Mouse (Mus musculus): ENCODE results near the gene Dirc2. TPM values are rescaled to one million over a fixed set of nuclear protein-coding genes. Genes with fewer than 3 reads are reported as not detected.

Gene Dirc2
- polyA plus RNA-seq, 1 experiment: 0.97 TPM

DNA sequence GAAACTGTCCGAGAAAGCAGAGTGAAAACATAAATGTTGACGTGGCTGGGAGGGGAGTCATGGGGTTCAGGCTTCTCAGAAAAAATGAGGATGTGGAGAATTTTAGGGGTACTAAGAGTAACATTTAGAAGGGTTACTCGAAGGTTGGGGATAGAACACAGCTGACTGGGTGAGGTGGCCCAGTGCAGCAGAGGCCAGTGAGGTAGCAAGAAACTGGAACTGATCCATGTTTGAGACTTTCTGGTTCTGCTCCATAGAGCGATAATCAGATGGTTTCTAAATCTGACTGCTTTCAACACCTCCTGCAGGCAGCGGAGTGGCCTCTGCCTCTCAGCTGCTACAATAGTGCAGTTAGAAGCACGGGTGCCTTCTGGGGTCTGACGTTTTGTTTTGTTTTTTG lies 7.6 kb upstream of the Dirc2 start:
- peaks cover 8% of the 10 kb centered on the region for H3K4me1 ChIP-seq
- H3K4me3 ChIP-seq (replicated peaks): no peak overlapping the region
- no peaks in the 10 kb centered on the region for H3K9me3 ChIP-seq
- peaks cover 4% of the 10 kb centered on the region for H3K27me3 ChIP-seq (replicated peaks)
- no peak for TF ChIP-seq FLI1 (IDR thresholded peaks at IDR 0.05; ENCODE audit: low read length)
- no peak for TF ChIP-seq GATA1 (IDR thresholded peaks at IDR 0.05; ENCODE audit: borderline replicate concordance, low read length)
- no peaks in the 10 kb centered on the region for H3K36me3 ChIP-seq (replicated peaks; ENCODE audit: low read length)

DNA sequence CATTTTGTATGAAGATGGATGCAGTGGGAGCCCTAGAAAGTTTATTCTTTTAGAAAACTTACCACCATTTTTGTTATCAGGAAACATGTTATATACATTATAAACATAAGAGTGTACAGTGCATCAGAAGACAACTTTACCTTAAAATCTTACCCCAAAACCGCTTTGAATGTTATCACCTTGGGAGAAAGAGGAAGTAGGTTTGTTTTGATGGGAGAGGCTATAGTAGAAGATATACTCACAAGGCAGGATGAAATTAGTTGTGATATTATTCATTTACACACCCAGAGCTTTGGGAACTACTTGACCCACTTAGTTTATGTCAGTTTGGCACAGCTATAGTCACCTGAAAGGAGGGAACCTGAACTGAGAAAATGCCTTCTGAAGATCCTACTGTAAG lies 6.7 kb upstream of the Dirc2 start:
- Histone ChIP-seq H3K9me3 (no peaks in the 10 kb centered on the region), H3K36me3 (replicated peaks; ENCODE audit: low read length) (no peaks in the 10 kb centered on the region), H3K4me3 (replicated peaks) (no peak overlapping the region), H3K27me3 (replicated peaks) (peaks cover 4% of the 10 kb centered on the region), H3K4me1 (peaks cover 10% of the 10 kb centered on the region)
- TF ChIP-seq GATA1 (IDR thresholded peaks at IDR 0.05; ENCODE audit: borderline replicate concordance, low read length) (no peak), FLI1 (IDR thresholded peaks at IDR 0.05; ENCODE audit: low read length) (no peak)

DNA sequence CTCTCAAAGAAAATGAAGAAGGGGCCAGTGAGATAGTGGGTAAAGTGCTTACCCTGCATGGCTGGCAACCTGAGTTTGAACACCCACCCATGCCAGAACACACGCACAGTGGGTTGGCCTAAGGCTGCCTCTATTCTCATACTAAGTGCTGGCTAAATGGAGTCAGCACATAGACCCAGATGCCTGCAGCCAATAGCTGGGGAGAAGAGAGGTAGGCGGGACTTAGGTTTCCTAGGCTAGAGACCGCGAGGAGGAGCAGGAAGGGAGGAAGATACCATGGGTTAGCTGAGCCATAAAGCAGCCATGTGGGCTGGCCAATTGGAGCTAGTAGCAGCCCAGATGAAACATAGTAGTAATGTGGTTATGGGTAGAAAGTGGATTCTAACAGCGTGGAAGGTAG lies 3.4 kb upstream of the Dirc2 start:
- H3K4me1 ChIP-seq: peaks cover 35% of the 10 kb centered on the region
- TF ChIP-seq GATA1 (IDR thresholded peaks at IDR 0.05; ENCODE audit: borderline replicate concordance, low read length): no peak
- no peak for TF ChIP-seq FLI1 (IDR thresholded peaks at IDR 0.05; ENCODE audit: low read length)
- no peaks in the 10 kb centered on the region for H3K9me3 ChIP-seq
- no peak overlapping the region for H3K4me3 ChIP-seq (replicated peaks)
- no peaks in the 10 kb centered on the region for H3K36me3 ChIP-seq (replicated peaks; ENCODE audit: low read length)
- H3K27me3 ChIP-seq (replicated peaks): peaks cover 25% of the 10 kb centered on the region

DNA sequence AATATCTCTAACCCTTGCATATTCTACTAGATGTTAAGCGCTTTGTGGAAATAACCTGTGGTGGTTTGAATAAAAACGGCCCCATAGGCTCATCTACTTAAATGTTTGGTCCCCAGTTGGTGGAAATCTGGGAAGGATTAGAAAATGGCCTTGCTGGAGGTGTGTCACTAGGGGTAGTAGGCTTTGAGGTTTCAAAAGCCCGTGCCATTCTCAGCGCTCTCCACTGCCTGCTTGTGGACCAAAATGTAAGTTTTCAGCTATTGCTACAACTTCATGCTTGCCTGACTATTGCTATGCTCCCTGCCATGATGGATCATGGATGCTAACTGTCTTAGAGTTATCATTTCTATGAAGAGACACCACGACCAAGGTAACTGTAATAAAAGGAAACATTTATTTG lies 2.5 kb upstream of the Dirc2 start:
- Histone ChIP-seq H3K36me3 (replicated peaks; ENCODE audit: low read length) (no peaks in the 10 kb centered on the region), H3K9me3 (no peaks in the 10 kb centered on the region), H3K4me1 (peaks cover 35% of the 10 kb centered on the region), H3K4me3 (replicated peaks) (no peak overlapping the region), H3K27me3 (replicated peaks) (peaks cover 32% of the 10 kb centered on the region)
- TF ChIP-seq FLI1 (IDR thresholded peaks at IDR 0.05; ENCODE audit: low read length) (no peak), GATA1 (IDR thresholded peaks at IDR 0.05; ENCODE audit: borderline replicate concordance, low read length) (no peak)

DNA sequence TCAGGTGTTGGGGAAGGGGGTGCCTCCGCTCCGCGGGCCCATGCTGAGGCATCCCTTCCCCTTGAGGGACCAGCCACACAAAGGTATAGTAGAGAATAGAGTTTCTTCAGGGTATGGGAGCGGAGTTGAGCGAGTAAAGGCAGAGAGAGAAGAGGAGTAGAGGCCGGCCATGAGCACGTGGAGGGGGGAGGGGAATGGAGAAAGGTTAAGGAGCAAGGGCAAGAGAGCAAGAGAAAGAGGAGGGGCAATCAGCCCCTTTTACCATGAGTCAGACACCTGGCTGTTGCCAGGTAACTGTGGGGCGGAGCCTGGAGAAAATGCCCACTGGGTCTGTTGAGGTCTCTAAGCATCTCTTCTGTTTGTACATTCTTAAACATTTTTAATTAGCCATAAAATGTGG lies 2.0 kb upstream of the Dirc2 start:
- no peaks in the 10 kb centered on the region for H3K9me3 ChIP-seq
- H3K4me3 ChIP-seq (replicated peaks): peak overlapping the region; percentile 26
- no peak for TF ChIP-seq FLI1 (IDR thresholded peaks at IDR 0.05; ENCODE audit: low read length)
- TF ChIP-seq GATA1 (IDR thresholded peaks at IDR 0.05; ENCODE audit: borderline replicate concordance, low read length): no peak
- H3K4me1 ChIP-seq: peaks cover 35% of the 10 kb centered on the region
- peaks cover 37% of the 10 kb centered on the region for H3K27me3 ChIP-seq (replicated peaks)
- H3K36me3 ChIP-seq (replicated peaks; ENCODE audit: low read length): no peaks in the 10 kb centered on the region

DNA sequence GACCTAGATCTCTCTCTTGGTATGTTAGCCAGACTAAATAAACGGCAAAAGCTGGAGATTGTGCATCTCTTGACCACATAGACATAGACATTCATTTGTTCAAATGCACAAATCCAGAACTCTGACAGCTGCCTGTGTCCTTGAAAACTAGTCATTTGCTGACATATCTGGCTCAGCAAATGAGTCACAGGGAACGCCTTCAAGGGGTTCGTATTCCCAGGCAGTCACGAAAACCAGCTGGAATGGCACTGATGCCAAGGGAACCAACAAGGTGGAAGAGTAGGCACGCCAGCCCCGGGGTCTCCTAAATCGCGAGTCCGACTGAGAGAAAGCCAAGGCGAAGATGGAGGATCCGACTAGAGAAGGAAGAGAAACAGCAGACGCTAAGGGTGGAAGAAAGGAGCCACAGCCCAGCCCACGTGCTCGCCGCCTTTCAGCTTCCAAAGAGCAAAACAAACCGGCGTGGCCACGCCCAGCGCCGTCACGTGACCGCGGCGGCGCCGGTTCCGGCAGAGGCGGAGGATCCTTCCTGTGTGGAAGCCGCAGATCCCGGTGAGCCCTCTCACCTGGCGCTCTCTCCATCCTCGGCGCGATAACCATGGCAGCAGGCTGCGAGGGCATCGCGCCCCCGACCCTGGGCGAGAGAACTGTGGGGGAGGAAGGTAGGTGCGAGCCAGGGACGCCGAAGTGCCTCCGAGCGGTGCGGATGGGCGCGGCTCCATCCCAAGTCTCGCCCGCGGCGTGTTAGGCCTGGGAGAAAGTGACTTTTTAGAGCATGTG lies 912 bp upstream of the Dirc2 start, which contains the start of gene Hspbap1:
TSS of gene Hspbap1 (plus strand) at position 498 of the 780 bp plus-strand sequence.
- TF ChIP-seq GATA1 (IDR thresholded peaks at IDR 0.05; ENCODE audit: borderline replicate concordance, low read length): no peak
- no peak for TF ChIP-seq FLI1 (IDR thresholded peaks at IDR 0.05; ENCODE audit: low read length)
- Histone ChIP-seq H3K9me3 (no peaks in the 10 kb centered on the region), H3K4me1 (peaks cover 35% of the 10 kb centered on the region), H3K4me3 (replicated peaks) (peak within 1 kb of the TSS; percentile 98), H3K27me3 (replicated peaks) (peaks cover 37% of the 10 kb centered on the region), H3K36me3 (replicated peaks; ENCODE audit: low read length) (no peaks in the 10 kb centered on the region)

DNA sequence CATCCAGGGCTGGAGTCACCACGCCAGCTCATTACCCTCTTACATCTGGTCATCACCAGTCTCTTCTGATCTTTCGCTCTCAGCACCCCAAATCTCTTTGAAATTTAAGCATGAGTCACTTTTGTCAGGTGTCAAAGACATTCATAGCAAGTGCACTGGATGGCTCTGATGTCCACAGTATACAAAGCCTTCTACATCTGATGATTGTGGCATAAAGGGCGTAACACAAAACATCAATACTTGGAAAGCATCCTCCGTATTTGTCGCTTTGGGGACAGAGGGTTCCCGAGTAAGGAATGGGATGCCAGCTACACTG lies 729 bp downstream of the Dirc2 start:
- TF ChIP-seq GATA1 (IDR thresholded peaks at IDR 0.05; ENCODE audit: borderline replicate concordance, low read length) (no peak), FLI1 (IDR thresholded peaks at IDR 0.05; ENCODE audit: low read length) (no peak)
- H3K4me3 ChIP-seq (replicated peaks): peak overlapping the region; percentile 98
- no peaks in the 10 kb centered on the region for H3K9me3 ChIP-seq
- peaks cover 42% of the 10 kb centered on the region for H3K4me1 ChIP-seq
- H3K36me3 ChIP-seq (replicated peaks; ENCODE audit: low read length): no peaks in the 10 kb centered on the region
- peaks cover 41% of the 10 kb centered on the region for H3K27me3 ChIP-seq (replicated peaks)

DNA sequence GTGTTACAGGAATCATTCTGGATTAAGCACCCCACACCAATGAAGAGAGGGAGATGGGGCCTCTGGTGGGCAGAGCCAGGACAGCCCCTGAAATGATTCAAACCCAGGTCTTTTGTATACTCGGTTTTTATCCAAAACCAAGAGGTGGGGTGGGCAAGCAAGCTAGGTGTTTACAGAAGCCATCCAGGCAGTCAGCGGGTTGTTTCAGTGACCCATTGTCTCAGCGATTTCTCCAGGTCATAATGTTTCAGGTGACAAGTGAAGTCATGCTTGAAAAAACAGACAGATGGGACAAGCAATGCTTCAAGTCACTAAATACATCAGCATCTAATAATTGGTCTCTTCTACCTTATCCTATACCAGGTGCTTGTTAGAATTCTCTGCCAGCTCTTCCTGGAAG lies 2.8 kb downstream of the Dirc2 start:
- Histone ChIP-seq H3K36me3 (replicated peaks; ENCODE audit: low read length) (no peaks in the 10 kb centered on the region), H3K27me3 (replicated peaks) (peaks cover 51% of the 10 kb centered on the region), H3K9me3 (peaks cover 5% of the 10 kb centered on the region), H3K4me1 (peaks cover 35% of the 10 kb centered on the region), H3K4me3 (replicated peaks) (no peak overlapping the region)
- TF ChIP-seq GATA1 (IDR thresholded peaks at IDR 0.05; ENCODE audit: borderline replicate concordance, low read length): no peak
- TF ChIP-seq FLI1 (IDR thresholded peaks at IDR 0.05; ENCODE audit: low read length): no peak

DNA sequence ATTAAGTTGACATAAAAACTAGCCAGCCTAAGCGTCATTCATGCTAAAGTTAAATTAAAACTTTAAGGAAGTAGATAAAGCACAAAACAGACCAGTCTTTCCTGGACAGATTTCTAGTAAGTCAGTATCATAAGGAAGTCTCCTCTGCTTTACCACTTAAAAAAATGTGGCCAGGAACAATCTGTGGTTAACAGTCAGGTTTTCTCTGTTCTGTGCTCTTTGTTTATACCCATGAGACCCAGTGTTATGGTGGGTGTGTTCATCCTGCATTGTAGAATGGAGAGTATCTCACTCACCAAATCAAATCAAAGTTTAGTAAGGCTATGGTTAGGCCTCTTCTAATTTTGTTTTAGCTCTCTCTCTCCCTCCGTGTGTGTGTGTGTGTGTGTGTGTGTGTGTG lies 3.7 kb downstream of the Dirc2 start:
- TF ChIP-seq GATA1 (IDR thresholded peaks at IDR 0.05; ENCODE audit: borderline replicate concordance, low read length): no peak
- no peak for TF ChIP-seq FLI1 (IDR thresholded peaks at IDR 0.05; ENCODE audit: low read length)
- Histone ChIP-seq H3K27me3 (replicated peaks) (peaks cover 49% of the 10 kb centered on the region), H3K9me3 (peaks cover 5% of the 10 kb centered on the region), H3K4me3 (replicated peaks) (no peak overlapping the region), H3K4me1 (peaks cover 29% of the 10 kb centered on the region), H3K36me3 (replicated peaks; ENCODE audit: low read length) (no peaks in the 10 kb centered on the region)

DNA sequence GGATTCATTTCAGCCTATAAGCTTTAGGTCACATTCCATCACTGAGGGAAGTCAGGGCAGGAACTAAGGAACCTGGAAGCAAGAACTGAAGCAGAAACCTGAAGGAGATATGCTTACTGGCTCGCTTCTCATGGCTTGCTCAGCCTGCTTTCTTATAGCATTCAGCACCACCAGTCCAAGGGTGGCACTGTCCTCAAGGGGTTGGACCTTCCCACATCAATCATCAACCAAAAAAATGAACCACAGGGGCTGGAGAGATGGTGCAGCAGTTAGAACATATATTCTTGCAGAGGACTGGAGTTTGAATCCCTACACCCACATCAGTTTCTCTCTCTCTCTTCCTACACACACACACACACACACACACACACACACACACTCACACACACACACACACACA lies 4.2 kb downstream of the Dirc2 start:
- Histone ChIP-seq H3K9me3 (peaks cover 5% of the 10 kb centered on the region), H3K4me1 (peaks cover 24% of the 10 kb centered on the region), H3K36me3 (replicated peaks; ENCODE audit: low read length) (no peaks in the 10 kb centered on the region), H3K4me3 (replicated peaks) (no peak overlapping the region), H3K27me3 (replicated peaks) (peaks cover 44% of the 10 kb centered on the region)
- TF ChIP-seq GATA1 (IDR thresholded peaks at IDR 0.05; ENCODE audit: borderline replicate concordance, low read length): no peak
- no peak for TF ChIP-seq FLI1 (IDR thresholded peaks at IDR 0.05; ENCODE audit: low read length)

All from megakaryocyte, embryonic 14.5 days (primary cell).